Mouse (Mus musculus) liver, adult 10 weeks (tissue): ENCODE data around the gene Sh2b1. TPM values are rescaled to one million over a fixed set of nuclear protein-coding genes. Genes with fewer than 3 reads are reported as not detected.

Experiments used
- polyA plus RNA-seq: library from polyadenylated mRNA; stranded (reverse); fragments of 350-450 nt; fragmentation: Illumina TruSeq; extraction: RNeasy Lipid Tissue Mini Kit (QIAGEN cat#74804); gene quantifications from one replicate; pipeline ENCODE4 v1.2.3, GENCODE M21; 2014; ENCODE audit warnings: low read depth, low replicate concordance

Sh2b1 gene
- polyA plus RNA-seq: 3.6 TPM

DNA sequence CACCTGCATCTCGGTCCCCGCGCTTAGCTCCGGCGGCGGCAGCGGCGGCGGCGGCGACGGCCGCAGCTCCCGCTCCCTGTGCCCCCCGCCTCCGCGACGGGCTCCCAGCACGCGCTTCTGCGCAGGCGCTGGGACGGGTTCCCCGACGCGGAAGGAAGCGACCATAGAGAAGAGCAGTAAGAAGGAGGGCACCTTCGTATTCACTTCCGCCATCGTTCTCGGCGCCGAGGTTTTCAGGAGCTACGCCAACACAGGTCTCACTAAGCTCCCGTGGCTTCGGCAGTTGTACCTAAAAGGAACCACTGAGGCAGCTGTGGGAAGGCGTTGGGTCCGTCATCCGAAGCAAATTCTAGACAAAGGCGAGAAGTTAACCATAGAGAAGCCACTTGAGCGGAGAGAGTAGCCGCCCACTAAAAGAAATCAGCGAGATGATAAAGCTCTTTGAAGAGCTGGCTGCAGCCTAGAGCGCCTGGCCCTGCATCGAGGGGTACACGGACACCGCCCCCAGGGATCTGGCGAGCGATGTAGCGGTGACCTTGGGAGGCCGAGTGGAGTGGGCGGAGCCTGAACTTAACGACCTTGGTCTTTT, at the start of gene Sh2b1:
TSS of gene Sh2b1 (minus strand) at position 432 of the 589 bp plus-strand sequence.

DNA sequence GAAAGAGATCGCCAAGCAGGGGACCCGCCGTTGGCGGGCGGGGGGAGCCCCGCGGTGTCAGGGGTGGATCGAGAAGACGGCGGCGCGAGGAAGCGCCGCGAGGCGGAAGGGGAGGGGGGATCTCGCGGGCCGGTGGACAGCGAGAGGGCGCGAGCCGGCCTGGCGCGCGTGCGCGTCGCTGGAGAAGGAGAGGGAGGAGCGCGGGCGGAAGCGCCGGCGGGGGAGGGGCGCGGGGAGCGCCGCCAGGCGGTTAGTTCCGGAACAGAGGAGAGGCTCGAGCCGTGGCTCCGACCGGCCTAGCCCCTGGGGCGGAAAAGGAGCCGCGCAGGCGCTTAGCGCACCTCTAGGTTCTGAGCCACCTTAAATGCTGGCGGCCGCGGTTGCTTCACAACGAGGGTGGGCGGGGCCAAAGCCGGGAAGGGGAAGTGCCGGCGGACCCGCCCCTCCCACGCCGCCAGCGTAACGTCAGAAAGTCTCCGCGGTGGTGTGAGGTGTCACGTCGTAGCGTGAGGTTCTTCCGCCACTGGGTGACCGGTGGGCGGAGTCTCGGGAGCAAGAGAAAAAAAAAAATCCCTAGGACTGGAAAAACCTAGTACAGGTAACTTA, 28.2 kb upstream of the Sh2b1 start, which contains the start of gene Atxn2l:
TSS of gene Atxn2l (minus strand) at position 165 of the 606 bp plus-strand sequence.

DNA sequence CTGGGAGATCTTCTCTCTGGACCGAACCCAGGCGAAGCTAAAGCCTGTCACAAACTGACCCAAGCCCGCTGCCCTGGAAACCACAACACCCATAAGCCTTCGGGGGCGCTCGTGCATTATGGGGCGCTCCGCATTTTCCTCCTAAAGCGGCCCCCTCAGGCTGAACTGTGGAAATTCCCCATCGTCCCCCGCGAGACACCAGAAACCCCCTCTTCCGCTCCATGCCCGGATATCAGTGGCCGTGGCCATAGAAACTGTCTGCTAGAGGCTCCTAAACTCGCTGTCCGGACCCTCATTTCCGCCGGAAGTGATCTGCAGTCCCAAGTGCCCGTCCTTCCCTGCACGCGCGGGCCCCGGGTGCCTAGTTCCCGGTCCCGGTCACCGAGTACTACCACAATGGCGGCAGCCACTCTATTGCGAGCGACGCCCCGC, 11.8 kb upstream of the Sh2b1 start, which contains the start of gene Tufm:
TSS of gene Tufm (plus strand) at position 310 of the 432 bp plus-strand sequence.

DNA sequence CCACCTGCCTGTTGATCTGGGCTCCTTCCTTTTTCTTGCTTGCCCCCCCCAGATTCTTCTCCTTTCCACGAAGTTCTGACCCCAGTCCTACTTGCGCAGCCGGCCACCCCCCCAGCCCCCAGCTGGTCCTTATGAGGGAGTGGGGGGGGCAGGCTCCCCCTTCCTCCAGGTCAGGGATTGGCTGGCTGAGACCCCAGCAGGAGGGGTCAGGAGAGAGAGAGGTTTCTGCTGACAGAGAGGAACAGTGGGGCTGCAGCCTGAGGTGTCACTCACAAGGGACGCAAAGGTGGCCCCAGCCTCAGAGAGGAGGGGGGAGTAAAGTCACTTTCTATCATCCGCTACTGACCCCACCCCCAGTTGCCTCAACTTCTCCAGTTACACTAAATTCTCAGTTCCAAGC, 12.2 kb downstream of the Sh2b1 start, which contains the start of gene Atp2a1:
TSS of gene Atp2a1 (minus strand) at position 105 of the 400 bp plus-strand sequence.

DNA sequence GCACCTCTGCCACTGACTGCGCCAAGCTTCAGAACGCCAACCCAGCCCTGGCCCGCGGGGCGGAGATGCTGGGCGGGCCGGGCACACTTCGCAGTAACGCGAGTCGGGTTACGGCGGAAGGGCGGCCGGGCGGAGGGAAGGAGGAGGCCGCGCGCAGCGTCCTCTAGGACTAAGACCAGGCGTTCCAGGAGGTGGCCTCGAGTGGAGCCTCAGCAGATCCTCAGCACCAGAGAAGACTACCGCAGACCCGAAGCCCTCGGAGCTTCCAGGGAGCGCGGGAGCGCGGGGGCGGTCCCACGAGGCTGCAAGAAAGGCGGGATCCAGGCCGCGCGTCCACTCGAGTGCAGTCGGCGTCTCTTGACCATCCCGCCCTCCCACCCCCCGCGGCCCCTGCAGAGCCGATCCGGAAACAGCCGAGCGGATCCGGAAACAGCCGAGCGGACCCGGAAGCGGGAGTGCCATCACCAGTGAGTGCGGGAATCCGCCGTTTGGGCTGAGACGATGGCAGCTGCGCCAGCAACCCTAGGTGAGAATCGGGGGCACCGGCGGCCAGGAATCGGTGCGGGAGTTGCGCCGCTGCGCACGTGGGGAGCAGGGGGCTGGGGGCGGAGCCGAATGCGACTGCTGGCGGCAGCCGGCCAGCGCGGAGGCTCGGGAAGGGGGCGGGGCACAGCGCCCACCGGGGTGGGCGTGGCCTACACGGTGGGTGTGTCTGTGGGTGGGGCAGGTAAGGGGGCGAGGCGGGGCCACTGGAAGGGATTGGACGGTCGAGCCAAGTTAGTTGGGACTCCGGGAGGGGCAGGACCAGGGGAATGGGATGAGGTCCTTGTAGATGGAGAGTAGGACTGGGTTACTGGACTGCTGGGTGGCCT, 46.4 kb downstream of the Sh2b1 start, which contains the start of gene Rabep2:
TSS of gene Rabep2 (plus strand) at position 129 of the 872 bp plus-strand sequence.

Other genes with a start within 250 kb of the Sh2b1 start
- 4.1 TPM for gene Sbk1, start 202.8 kb downstream of the Sh2b1 start, polyA plus RNA-seq
- gene Lat, start 105.9 kb downstream of the Sh2b1 start, polyA plus RNA-seq: 0.37 TPM
- 1.8 TPM for gene Spns1, start 98.0 kb downstream of the Sh2b1 start, polyA plus RNA-seq
- gene Nfatc2ip, start 78.7 kb downstream of the Sh2b1 start, polyA plus RNA-seq: 2.7 TPM
- gene Cd19, start 60.5 kb downstream of the Sh2b1 start, polyA plus RNA-seq: 0.26 TPM
- gene Rabep2, start 46.7 kb downstream of the Sh2b1 start, polyA plus RNA-seq: 1.0 TPM
- gene Atp2a1, start 12.3 kb downstream of the Sh2b1 start, polyA plus RNA-seq: 0.11 TPM
- 10.8 TPM for gene Tufm, start 11.9 kb upstream of the Sh2b1 start, polyA plus RNA-seq
- gene Atxn2l, start 28.0 kb upstream of the Sh2b1 start, polyA plus RNA-seq: 13.8 TPM
- gene Eif3c, start 91.0 kb upstream of the Sh2b1 start, polyA plus RNA-seq: 71.2 TPM
- 0.24 TPM for gene Apobr, start 109.5 kb upstream of the Sh2b1 start, polyA plus RNA-seq
- 1.3 TPM for gene Cln3, start 110.4 kb upstream of the Sh2b1 start, polyA plus RNA-seq
- not detected for gene Il27, start 119.5 kb upstream of the Sh2b1 start, polyA plus RNA-seq
- not detected for gene Nupr1, start 155.4 kb upstream of the Sh2b1 start, polyA plus RNA-seq
- gene Sgf29, start 173.9 kb upstream of the Sh2b1 start, polyA plus RNA-seq: 4.4 TPM
- gene Sult1a1, start 201.0 kb upstream of the Sh2b1 start, polyA plus RNA-seq: 1,146 TPM
- not detected for gene Bola2, start 220.0 kb upstream of the Sh2b1 start, polyA plus RNA-seq
- 2.0 TPM for gene Slx1b, start 220.4 kb upstream of the Sh2b1 start, polyA plus RNA-seq
- 2.7 TPM for gene Coro1a, start 232.4 kb upstream of the Sh2b1 start, polyA plus RNA-seq